Mouse (Mus musculus) MEL (cell line): ENCODE results near the gene Abcc9. TPM values are rescaled to one million over a fixed set of nuclear protein-coding genes. Genes with fewer than 3 reads are reported as not detected.

ENCODE experiments used
- DNase-seq: peaks from one replicate; pipeline ENCODE4 v3.0.0; 2011; ENCODE audit warnings: low read depth, low spot score
- H3K27ac ChIP-seq: 2 replicates; pipeline ENCODE4 v1.5.1; 2012; ENCODE audit warnings: low read depth, mild to moderate bottlenecking, control low read depth, low read length, moderate library complexity; ENCODE audit not compliant: control insufficient read depth
- H3K27me3 ChIP-seq, 2 experiments: fragments of 150-350 bp in 1 of 2; sonication (generic) in 1 of 2; 2 replicates each; pipeline ENCODE4 v1.6.1; 2012; ENCODE audit warnings: low read length in 2 of 2, mild to moderate bottlenecking in 2 of 2, improper control_type of control experiment in 1 of 2, moderate library complexity in 1 of 2; ENCODE audit not compliant: insufficient read depth in 2 of 2, control insufficient read depth in 1 of 2
- H3K36me3 ChIP-seq, 2 experiments: 2 replicates each; pipeline ENCODE4 v1.6.1; 2012 to 2014; ENCODE audit warnings: low read length in 2 of 2, improper control_type of control experiment in 1 of 2, inconsistent platforms in 1 of 2, mild to moderate bottlenecking in 1 of 2; ENCODE audit not compliant: insufficient read depth in 2 of 2, control insufficient read depth in 1 of 2
- H3K4me1 ChIP-seq, 2 experiments: fragments of 150-350 bp in 1 of 2; sonication (generic) in 1 of 2; 2 replicates each; pipeline ENCODE4 v1.6.1; 2012; ENCODE audit warnings: low read length in 2 of 2, improper control_type of control experiment in 1 of 2, mild to moderate bottlenecking in 1 of 2; ENCODE audit not compliant: insufficient read depth in 2 of 2, control insufficient read depth in 1 of 2
- H3K4me3 ChIP-seq, 2 experiments: fragments of 150-350 bp in 1 of 2; sonication (generic) in 1 of 2; 2 replicates each; pipeline ENCODE4 v1.5.1; 2012; ENCODE audit warnings: low read depth in 2 of 2, low read length in 2 of 2, mild to moderate bottlenecking in 2 of 2, moderate library complexity in 2 of 2, control low read depth in 1 of 2, improper control_type of control experiment in 1 of 2; ENCODE audit not compliant: control insufficient read depth in 1 of 2, insufficient read depth in 1 of 2
- H3K79me2 ChIP-seq: 2 replicates; pipeline ENCODE4 v1.6.1; 2012; ENCODE audit warnings: mild to moderate bottlenecking, low read length, moderate library complexity; ENCODE audit not compliant: control insufficient read depth, poor library complexity, insufficient read depth
- H3K9ac ChIP-seq: 2 replicates; pipeline ENCODE4 v1.6.1; 2012; ENCODE audit warnings: low read depth, mild to moderate bottlenecking, control low read depth, low read length, moderate library complexity; ENCODE audit not compliant: control insufficient read depth, poor library complexity, severe bottlenecking
- H3K9me3 ChIP-seq: fragments of 150-350 bp; sonication (generic); replicated peaks from 2 replicates; pipeline ENCODE4 v1.6.1; 2012; ENCODE audit warnings: mild to moderate bottlenecking, low read length, improper control_type of control experiment, moderate library complexity; ENCODE audit not compliant: insufficient read depth
- BHLHE40 ChIP-seq: IDR thresholded peaks from 2 replicates; pipeline ENCODE4 v1.6.1; 2012; ENCODE audit warnings: low read depth, mild to moderate bottlenecking, inconsistent platforms, low read length, improper control_type of control experiment, borderline replicate concordance
- CTCF ChIP-seq, 3 experiments: IDR thresholded peaks in 2 of 3; conservative IDR thresholded peaks in 1 of 3; 2 replicates each; pipeline ENCODE4 v1.5.1; 2011 to 2012; ENCODE audit warnings: low read length in 3 of 3, low read depth in 2 of 3, mild to moderate bottlenecking in 2 of 3, improper control_type of control experiment in 1 of 3, inconsistent platforms in 1 of 3, mixed read lengths in 1 of 3, moderate library complexity in 1 of 3; ENCODE audit not compliant: control insufficient read depth in 1 of 3, insufficient read depth in 1 of 3, poor library complexity in 1 of 3, severe bottlenecking in 1 of 3
- E2F4 ChIP-seq: IDR thresholded peaks from 2 replicates; pipeline ENCODE4 v1.6.1; 2011; ENCODE audit warnings: low read depth, low read length, improper control_type of control experiment, borderline replicate concordance
- ELF1 ChIP-seq: IDR thresholded peaks from 2 replicates; pipeline ENCODE4 v1.6.1; 2014; ENCODE audit warnings: low read depth, mild to moderate bottlenecking, inconsistent platforms, low read length, improper control_type of control experiment, moderate library complexity
- ETS1 ChIP-seq: IDR thresholded peaks from 2 replicates; pipeline ENCODE4 v1.6.1; 2012; ENCODE audit warnings: low read depth, mild to moderate bottlenecking, inconsistent platforms, low read length, improper control_type of control experiment, moderate library complexity
- GABPA ChIP-seq: IDR thresholded peaks from 2 replicates; pipeline ENCODE4 v1.6.1; 2012; ENCODE audit warnings: low read depth, mild to moderate bottlenecking, inconsistent platforms, low read length, improper control_type of control experiment, moderate library complexity
- GATA1 ChIP-seq: IDR thresholded peaks from 2 replicates; pipeline ENCODE4 v1.6.1; 2011; ENCODE audit warnings: low read depth, low read length, improper control_type of control experiment
- JUND ChIP-seq: IDR thresholded peaks from 2 replicates; pipeline ENCODE4 v1.6.1; 2011; ENCODE audit warnings: low read depth, mild to moderate bottlenecking, improper control_type of control experiment, low read length
- KAT2A ChIP-seq: conservative IDR thresholded peaks from 2 replicates; pipeline ENCODE4 v1.6.1; 2012; ENCODE audit warnings: low read depth, low read length, improper control_type of control experiment, inconsistent platforms
- MYB ChIP-seq: IDR thresholded peaks from 2 replicates; pipeline ENCODE4 v1.6.1; 2011; ENCODE audit warnings: mild to moderate bottlenecking, low read depth, low read length, improper control_type of control experiment
- MYC ChIP-seq: IDR thresholded peaks from 2 replicates; pipeline ENCODE4 v1.6.1; 2011; ENCODE audit warnings: low read depth, mild to moderate bottlenecking, low read length, improper control_type of control experiment, moderate library complexity
- NELFE ChIP-seq: IDR thresholded peaks from 2 replicates; pipeline ENCODE4 v1.6.1; 2011; ENCODE audit warnings: low read depth, low read length, improper control_type of control experiment
- NRF1 ChIP-seq: IDR thresholded peaks from 2 replicates; pipeline ENCODE4 v1.6.1; 2014; ENCODE audit warnings: low read depth, mild to moderate bottlenecking, inconsistent platforms, low read length, improper control_type of control experiment, moderate library complexity; ENCODE audit not compliant: poor library complexity, insufficient read depth, severe bottlenecking
- POLR2A ChIP-seq, 2 experiments: IDR thresholded peaks; 2 replicates each; pipeline ENCODE4 v1.6.1; 2011 to 2012; ENCODE audit warnings: low read length in 2 of 2, mild to moderate bottlenecking in 2 of 2, control low read depth in 1 of 2, improper control_type of control experiment in 1 of 2, low read depth in 1 of 2, moderate library complexity in 1 of 2; ENCODE audit not compliant: control insufficient read depth in 1 of 2, insufficient read depth in 1 of 2, poor library complexity in 1 of 2
- POLR2AphosphoS5 ChIP-seq: IDR thresholded peaks from 2 replicates; pipeline ENCODE4 v1.6.1; 2012; ENCODE audit warnings: low read depth, borderline replicate concordance, mild to moderate bottlenecking, inconsistent platforms, low read length, moderate library complexity, mixed read lengths
- RCOR1 ChIP-seq: IDR thresholded peaks from 2 replicates; pipeline ENCODE4 v1.6.1; 2012; ENCODE audit warnings: low read depth, mild to moderate bottlenecking, inconsistent platforms, low read length, improper control_type of control experiment
- SIN3A ChIP-seq: IDR thresholded peaks from 2 replicates; pipeline ENCODE4 v1.6.1; 2012; ENCODE audit warnings: low read length, improper control_type of control experiment, inconsistent platforms
- SMC3 ChIP-seq: IDR thresholded peaks from 2 replicates; pipeline ENCODE4 v1.6.1; 2011; ENCODE audit warnings: low read depth, low read length, improper control_type of control experiment
- TBP ChIP-seq: IDR thresholded peaks from 2 replicates; pipeline ENCODE4 v1.8.0; 2011; ENCODE audit warnings: low read depth, low read length, improper control_type of control experiment
- USF1 ChIP-seq: IDR thresholded peaks from 2 replicates; pipeline ENCODE4 v1.6.1; 2014; ENCODE audit warnings: low read depth, mild to moderate bottlenecking, inconsistent platforms, low read length, improper control_type of control experiment, moderate library complexity
- USF2 ChIP-seq, 2 experiments: IDR thresholded peaks; 2 replicates each; pipeline ENCODE4 v1.6.1; 2011 to 2012; ENCODE audit warnings: improper control_type of control experiment in 2 of 2, low read length in 2 of 2, borderline replicate concordance in 1 of 2, inconsistent platforms in 1 of 2, low read depth in 1 of 2, mild to moderate bottlenecking in 1 of 2; ENCODE audit not compliant: insufficient read depth in 1 of 2
- ZC3H11A ChIP-seq: IDR thresholded peaks from 2 replicates; pipeline ENCODE4 v1.6.1; 2012; ENCODE audit warnings: low read depth, mild to moderate bottlenecking, inconsistent platforms, low read length, improper control_type of control experiment
- ZKSCAN1 ChIP-seq: IDR thresholded peaks from 2 replicates; pipeline ENCODE4 v1.6.1; 2012; ENCODE audit warnings: low read depth, mild to moderate bottlenecking, inconsistent platforms, low read length, improper control_type of control experiment, moderate library complexity
- ZMIZ1 ChIP-seq: IDR thresholded peaks from 2 replicates; pipeline ENCODE4 v1.6.1; 2012; ENCODE audit warnings: low read depth, mild to moderate bottlenecking, inconsistent platforms, low read length, improper control_type of control experiment, moderate library complexity
- polyA plus RNA-seq, 2 experiments: library from polyadenylated mRNA; stranded (reverse) in 1 of 2; unstranded in 1 of 2; fragments of >175 nt in 1 of 2; fragments of >200 nt in 1 of 2; gene quantifications; 2 replicates each; pipeline versions ENCODE4 v1.2.1 to v1.2.4; 2012; ENCODE audit warnings: low replicate concordance in 2 of 2, low read depth in 1 of 2; ENCODE audit not compliant: insufficient read length in 2 of 2, insufficient read depth in 1 of 2, missing spikeins in 1 of 2
- total RNA-seq: library from RNA; depleted of rRNA; stranded (reverse); fragments of 300-350 nt; gene quantifications from 2 replicates; pipeline ENCODE4 v1.2.3, GENCODE M21; 2012

Gene Abcc9
- total and polyA plus RNA-seq, 3 experiments: not detected

GRCm38 (mm10) chr6:142710690-142711089, 8.6 kb upstream of the Abcc9 start:
- H3K9me3 ChIP-seq: no peaks in the 10 kb centered on the region
- 0 out of 4 replicates have a peak overlapping the region, but pooled peaks of 1 of the 2 experiments have one; percentile 6 for H3K4me3 ChIP-seq
- 0 out of 4 replicates have a peak, but pooled peaks cover 0 to 2% of the 10 kb centered on the region in 2 experiments for H3K4me1 ChIP-seq
- no peak for TF ChIP-seq KAT2A
- no peak for TF ChIP-seq SIN3A
- TF ChIP-seq BHLHE40: no peak
- no peak for TF ChIP-seq TBP
- no peak for TF ChIP-seq MYB
- no peak for TF ChIP-seq GABPA
- no peak for TF ChIP-seq ELF1
- no peak for TF ChIP-seq ETS1
- TF ChIP-seq RCOR1: no peak
- TF ChIP-seq USF1: no peak
- no peak for TF ChIP-seq SMC3
- TF ChIP-seq NELFE: no peak
- no peak for TF ChIP-seq NRF1
- TF ChIP-seq GATA1: no peak
- DNase-seq: peak; percentile 40
- H3K27ac ChIP-seq: no peak overlapping the region
- H3K36me3 ChIP-seq: peaks cover 0 to 3% of the 10 kb centered on the region in 2 experiments; a peak in 2 of 4 replicates
- H3K9ac ChIP-seq: no peak overlapping the region
- H3K27me3 ChIP-seq: no peaks in the 10 kb centered on the region; a peak in 1 of 4 replicates
- no peaks in the 10 kb centered on the region for H3K79me2 ChIP-seq

DNA sequence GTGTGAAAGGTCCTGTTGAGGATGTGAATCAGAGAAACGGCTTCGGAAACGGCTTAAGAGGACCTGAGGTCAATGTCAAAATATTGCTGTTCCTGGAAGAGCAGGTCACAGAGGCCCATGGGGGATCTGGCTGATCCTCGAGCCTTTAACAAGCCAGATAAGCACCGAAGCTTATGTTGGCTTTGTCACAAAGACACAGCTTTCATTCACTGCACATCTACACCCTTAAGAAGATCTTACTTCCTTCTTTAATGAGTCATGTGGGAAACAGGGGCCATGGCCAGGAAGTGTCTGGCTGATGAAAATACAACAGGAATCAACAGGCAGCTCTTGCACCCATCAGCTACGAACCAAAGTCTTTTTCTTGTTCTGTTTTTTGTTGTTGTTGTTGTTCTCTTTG, 6.3 kb upstream of the Abcc9 start:
- TF ChIP-seq TBP (no peak), SMC3 (no peak), GABPA (no peak), JUND (no peak), ZC3H11A (no peak), POLR2AphosphoS5 (no peak), SIN3A (no peak), NRF1 (no peak), ZKSCAN1 (no peak), MYB (no peak), ETS1 (no peak), USF2 (IDR thresholded peaks at IDR 0.05; ENCODE audit: borderline replicate concordance in 1 of 2, insufficient read depth in 1 of 2, low read depth in 1 of 2, low read length in 2 of 2) (no peak), ZMIZ1 (no peak), CTCF (IDR thresholded peaks at IDR 0.05 in 2 of 3, conservative IDR thresholded peaks at IDR 0.05 in 1 of 3; ENCODE audit: control insufficient read depth in 1 of 3, insufficient read depth in 1 of 3, low read depth in 2 of 3, low read length in 3 of 3, poor library complexity in 1 of 3, severe bottlenecking in 1 of 3) (no peak), MYC (no peak), E2F4 (no peak), POLR2A (IDR thresholded peaks at IDR 0.05; ENCODE audit: control insufficient read depth in 1 of 2, insufficient read depth in 1 of 2, low read depth in 1 of 2, low read length in 2 of 2, poor library complexity in 1 of 2) (no peak)
- TF ChIP-seq, all 39 proteins: peak for 0
- H3K9ac ChIP-seq: no peak overlapping the region
- no peak overlapping the region for H3K4me3 ChIP-seq
- H3K27ac ChIP-seq: no peak overlapping the region
- no peaks in the 10 kb centered on the region for H3K79me2 ChIP-seq
- 0 out of 4 replicates have a peak, but pooled peaks cover 0 to 2% of the 10 kb centered on the region in 2 experiments for H3K4me1 ChIP-seq
- H3K9me3 ChIP-seq: no peaks in the 10 kb centered on the region
- H3K36me3 ChIP-seq: peaks cover 0 to 3% of the 10 kb centered on the region in 2 experiments; a peak in 2 of 4 replicates
- H3K27me3 ChIP-seq: no peaks in the 10 kb centered on the region; a peak in 1 of 4 replicates
- DNase-seq: peak; percentile 36
